Mouse (Mus musculus) MEL (cell line): ENCODE measurements at regions not wholly inside any gene's neighbourhood (a gene's known extent, or its start where the extent isn't known, plus 50 kb on each side); places are given as distances from the start of the nearest gene placed in this dataset.

Source experiments
- DNase-seq: peaks from one replicate; pipeline ENCODE4 v3.0.0; 2011; ENCODE audit warnings: low read depth, low spot score
- H3K27ac ChIP-seq: 2 replicates; pipeline ENCODE4 v1.5.1; 2012; ENCODE audit warnings: low read depth, mild to moderate bottlenecking, control low read depth, low read length, moderate library complexity; ENCODE audit not compliant: control insufficient read depth
- H3K27me3 ChIP-seq, 2 experiments: fragments of 150-350 bp in 1 of 2; sonication (generic) in 1 of 2; 2 replicates each; pipeline ENCODE4 v1.6.1; 2012; ENCODE audit warnings: low read length in 2 of 2, mild to moderate bottlenecking in 2 of 2, improper control_type of control experiment in 1 of 2, moderate library complexity in 1 of 2; ENCODE audit not compliant: insufficient read depth in 2 of 2, control insufficient read depth in 1 of 2
- H3K36me3 ChIP-seq, 2 experiments: 2 replicates each; pipeline ENCODE4 v1.6.1; 2012 to 2014; ENCODE audit warnings: low read length in 2 of 2, improper control_type of control experiment in 1 of 2, inconsistent platforms in 1 of 2, mild to moderate bottlenecking in 1 of 2; ENCODE audit not compliant: insufficient read depth in 2 of 2, control insufficient read depth in 1 of 2
- H3K4me1 ChIP-seq, 2 experiments: fragments of 150-350 bp in 1 of 2; sonication (generic) in 1 of 2; 2 replicates each; pipeline ENCODE4 v1.6.1; 2012; ENCODE audit warnings: low read length in 2 of 2, improper control_type of control experiment in 1 of 2, mild to moderate bottlenecking in 1 of 2; ENCODE audit not compliant: insufficient read depth in 2 of 2, control insufficient read depth in 1 of 2
- H3K4me3 ChIP-seq, 2 experiments: fragments of 150-350 bp in 1 of 2; sonication (generic) in 1 of 2; 2 replicates each; pipeline ENCODE4 v1.5.1; 2012; ENCODE audit warnings: low read depth in 2 of 2, low read length in 2 of 2, mild to moderate bottlenecking in 2 of 2, moderate library complexity in 2 of 2, control low read depth in 1 of 2, improper control_type of control experiment in 1 of 2; ENCODE audit not compliant: control insufficient read depth in 1 of 2, insufficient read depth in 1 of 2
- H3K79me2 ChIP-seq: 2 replicates; pipeline ENCODE4 v1.6.1; 2012; ENCODE audit warnings: mild to moderate bottlenecking, low read length, moderate library complexity; ENCODE audit not compliant: control insufficient read depth, poor library complexity, insufficient read depth
- H3K9ac ChIP-seq: 2 replicates; pipeline ENCODE4 v1.6.1; 2012; ENCODE audit warnings: low read depth, mild to moderate bottlenecking, control low read depth, low read length, moderate library complexity; ENCODE audit not compliant: control insufficient read depth, poor library complexity, severe bottlenecking
- H3K9me3 ChIP-seq: fragments of 150-350 bp; sonication (generic); replicated peaks from 2 replicates; pipeline ENCODE4 v1.6.1; 2012; ENCODE audit warnings: mild to moderate bottlenecking, low read length, improper control_type of control experiment, moderate library complexity; ENCODE audit not compliant: insufficient read depth
- BHLHE40 ChIP-seq: IDR thresholded peaks from 2 replicates; pipeline ENCODE4 v1.6.1; 2012; ENCODE audit warnings: low read depth, mild to moderate bottlenecking, inconsistent platforms, low read length, improper control_type of control experiment, borderline replicate concordance
- CTCF ChIP-seq, 3 experiments: IDR thresholded peaks in 2 of 3; conservative IDR thresholded peaks in 1 of 3; 2 replicates each; pipeline ENCODE4 v1.5.1; 2011 to 2012; ENCODE audit warnings: low read length in 3 of 3, low read depth in 2 of 3, mild to moderate bottlenecking in 2 of 3, improper control_type of control experiment in 1 of 3, inconsistent platforms in 1 of 3, mixed read lengths in 1 of 3, moderate library complexity in 1 of 3; ENCODE audit not compliant: control insufficient read depth in 1 of 3, insufficient read depth in 1 of 3, poor library complexity in 1 of 3, severe bottlenecking in 1 of 3
- EP300 ChIP-seq, 2 experiments: IDR thresholded peaks; 2 replicates each; pipeline ENCODE4 v1.6.1; 2011; ENCODE audit warnings: improper control_type of control experiment in 2 of 2, low read length in 2 of 2, low read depth in 1 of 2, mild to moderate bottlenecking in 1 of 2
- ETS1 ChIP-seq: IDR thresholded peaks from 2 replicates; pipeline ENCODE4 v1.6.1; 2012; ENCODE audit warnings: low read depth, mild to moderate bottlenecking, inconsistent platforms, low read length, improper control_type of control experiment, moderate library complexity
- GABPA ChIP-seq: IDR thresholded peaks from 2 replicates; pipeline ENCODE4 v1.6.1; 2012; ENCODE audit warnings: low read depth, mild to moderate bottlenecking, inconsistent platforms, low read length, improper control_type of control experiment, moderate library complexity
- GATA1 ChIP-seq: IDR thresholded peaks from 2 replicates; pipeline ENCODE4 v1.6.1; 2011; ENCODE audit warnings: low read depth, low read length, improper control_type of control experiment
- HCFC1 ChIP-seq: IDR thresholded peaks from 2 replicates; pipeline ENCODE4 v1.6.1; 2012; ENCODE audit warnings: low read depth, mild to moderate bottlenecking, inconsistent platforms, low read length, improper control_type of control experiment, moderate library complexity
- KAT2A ChIP-seq: conservative IDR thresholded peaks from 2 replicates; pipeline ENCODE4 v1.6.1; 2012; ENCODE audit warnings: low read depth, low read length, improper control_type of control experiment, inconsistent platforms
- MAX ChIP-seq: IDR thresholded peaks from 2 replicates; pipeline ENCODE4 v1.6.1; 2011; ENCODE audit warnings: low read length, improper control_type of control experiment
- MEF2A ChIP-seq: IDR thresholded peaks from 2 replicates; pipeline ENCODE4 v1.6.1; 2014; ENCODE audit warnings: low read depth, mild to moderate bottlenecking, inconsistent platforms, low read length, improper control_type of control experiment; ENCODE audit not compliant: poor library complexity, insufficient replicate concordance, severe bottlenecking; ENCODE audit errors: extremely low read depth
- MYB ChIP-seq: IDR thresholded peaks from 2 replicates; pipeline ENCODE4 v1.6.1; 2011; ENCODE audit warnings: mild to moderate bottlenecking, low read depth, low read length, improper control_type of control experiment
- NELFE ChIP-seq: IDR thresholded peaks from 2 replicates; pipeline ENCODE4 v1.6.1; 2011; ENCODE audit warnings: low read depth, low read length, improper control_type of control experiment
- POLR2A ChIP-seq, 2 experiments: IDR thresholded peaks; 2 replicates each; pipeline ENCODE4 v1.6.1; 2011 to 2012; ENCODE audit warnings: low read length in 2 of 2, mild to moderate bottlenecking in 2 of 2, control low read depth in 1 of 2, improper control_type of control experiment in 1 of 2, low read depth in 1 of 2, moderate library complexity in 1 of 2; ENCODE audit not compliant: control insufficient read depth in 1 of 2, insufficient read depth in 1 of 2, poor library complexity in 1 of 2
- RAD21 ChIP-seq: IDR thresholded peaks from 2 replicates; pipeline ENCODE4 v1.6.1; 2011; ENCODE audit warnings: mild to moderate bottlenecking, low read depth, low read length, improper control_type of control experiment
- RCOR1 ChIP-seq: IDR thresholded peaks from 2 replicates; pipeline ENCODE4 v1.6.1; 2012; ENCODE audit warnings: low read depth, mild to moderate bottlenecking, inconsistent platforms, low read length, improper control_type of control experiment
- TAL1 ChIP-seq: IDR thresholded peaks from 2 replicates; pipeline ENCODE4 v1.6.1; 2012; ENCODE audit warnings: mild to moderate bottlenecking, inconsistent platforms, low read length, moderate library complexity, mixed read lengths
- USF1 ChIP-seq: IDR thresholded peaks from 2 replicates; pipeline ENCODE4 v1.6.1; 2014; ENCODE audit warnings: low read depth, mild to moderate bottlenecking, inconsistent platforms, low read length, improper control_type of control experiment, moderate library complexity
- USF2 ChIP-seq, 2 experiments: IDR thresholded peaks; 2 replicates each; pipeline ENCODE4 v1.6.1; 2011 to 2012; ENCODE audit warnings: improper control_type of control experiment in 2 of 2, low read length in 2 of 2, borderline replicate concordance in 1 of 2, inconsistent platforms in 1 of 2, low read depth in 1 of 2, mild to moderate bottlenecking in 1 of 2; ENCODE audit not compliant: insufficient read depth in 1 of 2
- ZC3H11A ChIP-seq: IDR thresholded peaks from 2 replicates; pipeline ENCODE4 v1.6.1; 2012; ENCODE audit warnings: low read depth, mild to moderate bottlenecking, inconsistent platforms, low read length, improper control_type of control experiment
- ZKSCAN1 ChIP-seq: IDR thresholded peaks from 2 replicates; pipeline ENCODE4 v1.6.1; 2012; ENCODE audit warnings: low read depth, mild to moderate bottlenecking, inconsistent platforms, low read length, improper control_type of control experiment, moderate library complexity

- DNase-seq, result no peak
- no peak overlapping the region for H3K27ac ChIP-seq
These were observed 191.5 kb downstream of the Pik3r1 start for GRCm38 (mm10) chr13:101576481-101576880.

GRCm38 (mm10) chr13:101572809-101573590, 195.0 kb downstream of the Pik3r1 start:
- Histone ChIP-seq H3K27ac (no peak overlapping the region), H3K4me1 (peaks cover 0 to 2% of the 10 kb centered on the region in 2 experiments; a peak in 2 of 4 replicates), H3K4me3 (no peak overlapping the region), H3K36me3 (peaks cover 0 to 2% of the 10 kb centered on the region in 2 experiments; a peak in 1 of 4 replicates), H3K9me3 (no peaks in the 10 kb centered on the region), H3K27me3 (no peaks in the 10 kb centered on the region), H3K79me2 (no peaks in the 10 kb centered on the region), H3K9ac (no peak overlapping the region)
- DNase-seq, result peak; percentile 52
- TF ChIP-seq HCFC1 (no peak), TAL1 (peak; percentile 47), ETS1 (peak; percentile 33; the same call in 1 of the 2 replicates), GATA1 (peak; percentile 47; the same call in 1 of the 2 replicates), EP300 (IDR thresholded peaks at IDR 0.05; ENCODE audit: low read depth in 1 of 2, low read length in 2 of 2) (peak in 1 of 2 experiments; percentile 42; a peak in 1 of 4 replicates)

More at GRCm38 (mm10) chr13:101576481-101576880, 191.5 kb downstream of the Pik3r1 start:
- peaks cover 0 to 2% of the 10 kb centered on the region in 2 experiments; a peak in 1 of 4 replicates for H3K36me3 ChIP-seq
- H3K27me3 ChIP-seq, result no peaks in the 10 kb centered on the region
- TF ChIP-seq GATA1 (no peak), MAX (no peak), USF1 (no peak), GABPA (no peak), HCFC1 (no peak), TAL1 (no peak), ZC3H11A (no peak), BHLHE40 (no peak), KAT2A (no peak), ETS1 (no peak), NELFE (no peak), MYB (no peak), CTCF (IDR thresholded peaks at IDR 0.05 in 2 of 3, conservative IDR thresholded peaks at IDR 0.05 in 1 of 3; ENCODE audit: control insufficient read depth in 1 of 3, insufficient read depth in 1 of 3, low read depth in 2 of 3, low read length in 3 of 3, poor library complexity in 1 of 3, severe bottlenecking in 1 of 3) (no peak), POLR2A (IDR thresholded peaks at IDR 0.05; ENCODE audit: control insufficient read depth in 1 of 2, insufficient read depth in 1 of 2, low read depth in 1 of 2, low read length in 2 of 2, poor library complexity in 1 of 2) (no peak), RCOR1 (no peak), MEF2A (no peak), USF2 (IDR thresholded peaks at IDR 0.05; ENCODE audit: borderline replicate concordance in 1 of 2, insufficient read depth in 1 of 2, low read depth in 1 of 2, low read length in 2 of 2) (no peak), RAD21 (no peak), ZKSCAN1 (no peak)
- no peak overlapping the region for H3K9ac ChIP-seq
- H3K4me3 ChIP-seq, result no peak overlapping the region
- no peaks in the 10 kb centered on the region for H3K9me3 ChIP-seq
- no peaks in the 10 kb centered on the region for H3K79me2 ChIP-seq
- H3K4me1 ChIP-seq, result peaks cover 0 to 2% of the 10 kb centered on the region in 2 experiments; a peak in 2 of 4 replicates
